Comparison of ENCODE assay signal across 12 mouse cellular contexts in genomic region chr8:85862381-85862780, GRCm38 (mm10).
"Had no signal": no experiment of that assay in that cellular context is flagged by ENCODE, and none has a peak within 500 bp of the region (broad histone marks: within the 10 kb centered on the region; RNA-seq: fewer than 3 reads in every experiment).

No protein-coding gene starts in this region.

- H3K4me1 ChIP-seq: kidney, embryonic 15.5 days; limb, embryonic 10.5 days; liver, embryonic 15.5 days; midbrain, embryonic 13.5 days; stomach, embryonic 15.5 days had no signal

- H3K36me3 ChIP-seq: kidney, embryonic 15.5 days; limb, embryonic 10.5 days; liver, embryonic 15.5 days; midbrain, embryonic 13.5 days; stomach, embryonic 15.5 days had no signal

- H3K9ac ChIP-seq: kidney, embryonic 15.5 days; liver, embryonic 15.5 days; midbrain, embryonic 13.5 days; stomach, embryonic 15.5 days had no signal

- ATAC-seq: lung, postnatal 0 days; midbrain, embryonic 13.5 days had no signal

- H3K27me3 ChIP-seq: kidney, embryonic 15.5 days; liver, embryonic 15.5 days; midbrain, embryonic 13.5 days; stomach, embryonic 15.5 days had no signal

- DNase-seq: kidney, postnatal 14 days; lung, adult 2 months; lung, postnatal 36 days; right cerebral cortex, postnatal 14 days; thymus, postnatal 36 days had no signal

- H3K4me2 ChIP-seq: kidney, embryonic 15.5 days; liver, embryonic 11.5 days; liver, embryonic 15.5 days; midbrain, embryonic 13.5 days; stomach, embryonic 15.5 days had no signal

- H3K27ac ChIP-seq: kidney, embryonic 15.5 days; limb, embryonic 10.5 days; liver, embryonic 15.5 days; midbrain, embryonic 13.5 days; stomach, embryonic 15.5 days had no signal

- H3K9me3 ChIP-seq: kidney, embryonic 15.5 days; limb, embryonic 10.5 days; liver, embryonic 15.5 days; midbrain, embryonic 13.5 days; stomach, embryonic 15.5 days had no signal

- H3K4me3 ChIP-seq: kidney, embryonic 15.5 days; limb, embryonic 10.5 days; liver, embryonic 15.5 days; midbrain, embryonic 13.5 days; stomach, embryonic 15.5 days had no signal
